Mouse (Mus musculus) lung, postnatal 0 days (tissue): ENCODE results near the gene Pdzrn3.

Source experiments
- CTCF ChIP-seq: IDR thresholded peaks from 2 replicates; pipeline ENCODE4 v1.5.1; 2016; ENCODE audit warnings: antibody characterized with exemption, mild to moderate bottlenecking
- EP300 ChIP-seq: IDR thresholded peaks from 2 replicates; pipeline ENCODE4 v1.6.1; 2016; ENCODE audit warnings: antibody characterized with exemption, mild to moderate bottlenecking, control low read depth

GRCm38 (mm10) chr6:101328514-101328913 is 49.2 kb downstream of the Pdzrn3 start:
- TF ChIP-seq CTCF: no peak
- TF ChIP-seq EP300: no peak
